Mouse (Mus musculus) limb, embryonic 11.5 days (tissue): ENCODE measurements around the gene Hoxa6. TPM values are rescaled to one million over a fixed set of nuclear protein-coding genes. Genes with fewer than 3 reads are reported as not detected.
A peak's percentile ranks its signal among the peaks of the same experiment; 100 is the strongest.

Experiments used
- ATAC-seq: fragments of 200-750 bp; cut with Nextera tagmentation; 2 replicates; pipeline ENCODE4 v1.8.0; 2017; ENCODE audit warnings: low read depth; ENCODE audit not compliant: insufficient number of reproducible peaks, low FRiP score, low TSS enrichment
- DNase-seq: peaks from one replicate; pipeline ENCODE4 v3.0.0-alpha.2; 2015; ENCODE audit warnings: low spot score
- H3K27ac ChIP-seq: fragments of 300-500 bp; sonication (generic); replicated peaks from 2 replicates; pipeline ENCODE4 v1.5.1; 2014; ENCODE audit warnings: low read depth, mild to moderate bottlenecking, low read length
- H3K27me3 ChIP-seq: fragments of 300-500 bp; sonication (generic); 2 replicates; pipeline ENCODE4 v1.6.1; 2014; ENCODE audit warnings: mild to moderate bottlenecking, low read length, mixed read lengths; ENCODE audit not compliant: control insufficient read depth, insufficient read depth
- H3K36me3 ChIP-seq: fragments of 300-500 bp; sonication (generic); 2 replicates; pipeline ENCODE4 v1.6.1; 2014; ENCODE audit warnings: mild to moderate bottlenecking, low read length, moderate library complexity, mixed read lengths; ENCODE audit not compliant: control insufficient read depth, insufficient read depth
- H3K4me1 ChIP-seq: fragments of 300-500 bp; sonication (generic); 2 replicates; pipeline ENCODE4 v1.6.1; 2014; ENCODE audit warnings: low read length, mixed read lengths; ENCODE audit not compliant: control insufficient read depth, insufficient read depth
- H3K4me2 ChIP-seq: fragments of 300-500 bp; sonication (generic); 2 replicates; pipeline ENCODE4 v1.6.1; 2014; ENCODE audit warnings: low read depth, mild to moderate bottlenecking, moderate library complexity; ENCODE audit not compliant: severe bottlenecking
- H3K4me3 ChIP-seq: fragments of 300-500 bp; sonication (generic); 2 replicates; pipeline ENCODE4 v1.5.1; 2014; ENCODE audit warnings: low read depth, low read length
- H3K9ac ChIP-seq: fragments of 300-500 bp; sonication (generic); 2 replicates; pipeline ENCODE4 v1.6.1; 2014; ENCODE audit warnings: mild to moderate bottlenecking, low read length
- H3K9me3 ChIP-seq: fragments of 300-500 bp; sonication (generic); 2 replicates; pipeline ENCODE4 v1.6.1; 2016; ENCODE audit warnings: low read length; ENCODE audit not compliant: control insufficient read depth
- WGBS: fragments of 180-500 bp; shearing (Covaris S2); extraction: QIAGEN DNeasy Blood & Tissue Kit; methylation state at CpG from one replicate; pipeline ENCODE4 v1.1.7; 2014; 5-methylcytosine and 5-hydroxymethylcytosine counted together
- polyA plus RNA-seq: library from polyadenylated mRNA; unstranded; fragments of >200 nt; fragmentation: Nextera tagmentation; extraction: Ambion mirVana; gene quantifications from 2 replicates; pipeline ENCODE4 v1.2.1, GENCODE M21; 2014

Gene Hoxa6
- polyA plus RNA-seq, 1 experiment from 2014 or later: 4.6 TPM

GRCm38 (mm10) chr6:52185222-52185621, 23.3 kb downstream of the Hoxa6 start:
- Histone ChIP-seq H3K4me3 (no peak overlapping the region), H3K4me2 (peak overlapping the region; percentile 36), H3K27ac (no peak overlapping the region), H3K9ac (no peak overlapping the region), H3K36me3 (no peaks in the 10 kb centered on the region), H3K4me1 (peaks cover 54% of the 10 kb centered on the region), H3K27me3 (peaks cover 19% of the 10 kb centered on the region), H3K9me3 (no peaks in the 10 kb centered on the region)
- DNase-seq (no peak), ATAC-seq (no peak)
- 2% methylated on average over 19 of the region's 19 CpGs for WGBS

GRCm38 (mm10) chr6:52184668-52185067, 23.9 kb downstream of the Hoxa6 start:
- Histone ChIP-seq H3K4me3 (no peak overlapping the region), H3K4me1 (peaks cover 60% of the 10 kb centered on the region), H3K9ac (no peak overlapping the region), H3K27ac (0 out of 2 replicates have a peak overlapping the region, but pooled peaks have one; percentile 30), H3K36me3 (no peaks in the 10 kb centered on the region), H3K27me3 (peaks cover 18% of the 10 kb centered on the region), H3K4me2 (peak overlapping the region; percentile 29; the same call in 1 of the 2 replicates), H3K9me3 (no peaks in the 10 kb centered on the region)
- ATAC-seq (no peak), DNase-seq (no peak)
- 15% methylated on average over 6 of the region's 6 CpGs for whole genome bisulfite sequencing

GRCm38 (mm10) chr6:52183311-52184080, 25.0 kb downstream of the Hoxa6 start:
- H3K9ac ChIP-seq: no peak overlapping the region
- peak overlapping the region; percentile 69 for H3K27ac ChIP-seq
- H3K9me3 ChIP-seq: no peaks in the 10 kb centered on the region
- no peak overlapping the region for H3K4me3 ChIP-seq
- 0 out of 2 replicates have a peak overlapping the region, but pooled peaks have one; percentile 4 for H3K4me2 ChIP-seq
- H3K4me1 ChIP-seq: peaks cover 65% of the 10 kb centered on the region
- 18% methylated on average over 10 of the region's 10 CpGs for WGBS
- peaks cover 15% of the 10 kb centered on the region for H3K27me3 ChIP-seq
- DNase-seq: no peak
- ATAC-seq: no peak
- H3K36me3 ChIP-seq: no peaks in the 10 kb centered on the region

DNA sequence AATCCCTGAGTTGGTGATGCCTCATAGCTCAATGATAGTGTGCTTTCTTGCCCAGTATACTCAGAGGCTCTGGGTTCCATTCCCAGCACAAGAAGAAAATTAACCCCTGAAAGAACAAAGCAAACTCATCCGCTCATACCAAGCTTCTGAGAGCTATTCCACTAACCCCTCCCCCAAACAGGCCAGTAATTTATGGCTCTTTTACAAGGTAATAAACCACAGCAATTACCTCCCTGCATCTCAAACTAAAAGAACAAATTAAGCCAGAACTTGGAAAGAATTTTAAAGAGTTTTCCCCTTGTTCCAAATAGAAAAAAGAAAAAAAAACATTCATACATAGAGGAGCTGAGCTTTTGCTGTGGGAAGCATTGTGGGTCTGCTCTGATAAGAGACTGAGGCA, 25.7 kb downstream of the Hoxa6 start:
- DNase-seq: no peak
- Histone ChIP-seq H3K4me3 (no peak overlapping the region), H3K27me3 (peaks cover 15% of the 10 kb centered on the region), H3K4me2 (no peak overlapping the region), H3K27ac (peak overlapping the region; percentile 69; the same call in 1 of the 2 replicates), H3K4me1 (peaks cover 68% of the 10 kb centered on the region), H3K36me3 (no peaks in the 10 kb centered on the region), H3K9ac (no peak overlapping the region), H3K9me3 (no peaks in the 10 kb centered on the region)
- ATAC-seq: no peak
- whole genome bisulfite sequencing: 15% methylated on average over 1 of the region's 1 CpGs

DNA sequence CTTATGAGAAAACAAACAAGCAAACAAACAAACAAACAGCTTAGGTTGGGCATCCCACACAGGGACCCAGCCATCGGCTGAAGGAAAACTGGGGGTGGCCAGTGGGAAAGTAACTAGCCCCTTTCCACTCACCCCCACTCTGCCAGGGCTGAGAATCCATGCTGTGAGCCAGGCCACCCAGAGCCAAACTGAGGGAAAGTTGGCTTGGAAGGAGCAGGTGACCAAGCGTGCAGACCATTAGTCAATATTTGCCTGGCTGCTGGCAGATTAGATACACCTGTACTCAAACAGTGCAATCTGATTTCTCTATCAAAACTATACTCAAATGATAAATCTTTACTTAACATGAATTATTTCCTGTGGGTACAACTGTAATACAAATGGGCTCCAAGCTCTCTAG, 26.5 kb downstream of the Hoxa6 start:
- DNase-seq: no peak
- Histone ChIP-seq H3K36me3 (no peaks in the 10 kb centered on the region), H3K9ac (no peak overlapping the region), H3K4me2 (no peak overlapping the region), H3K27me3 (peaks cover 14% of the 10 kb centered on the region), H3K9me3 (no peaks in the 10 kb centered on the region), H3K4me3 (no peak overlapping the region), H3K4me1 (peaks cover 73% of the 10 kb centered on the region), H3K27ac (no peak overlapping the region)
- no peak for ATAC-seq
- WGBS: 23% methylated on average over 2 of the region's 2 CpGs

- H3K9me3 ChIP-seq: no peaks in the 10 kb centered on the region
- no peak for ATAC-seq
- WGBS: 29% methylated on average over 3 of the region's 3 CpGs
- DNase-seq: no peak
- no peak overlapping the region for H3K4me2 ChIP-seq
- H3K27me3 ChIP-seq: peaks cover 12% of the 10 kb centered on the region
- no peak overlapping the region for H3K4me3 ChIP-seq
- peaks cover 78% of the 10 kb centered on the region for H3K4me1 ChIP-seq
- H3K9ac ChIP-seq: 0 out of 2 replicates have a peak overlapping the region, but pooled peaks have one; percentile 7
- H3K27ac ChIP-seq: 0 out of 2 replicates have a peak overlapping the region, but pooled peaks have one; percentile 8
- H3K36me3 ChIP-seq: no peaks in the 10 kb centered on the region
Measured at GRCm38 (mm10) chr6:52180726-52181125, 27.8 kb downstream of the Hoxa6 start.

DNA sequence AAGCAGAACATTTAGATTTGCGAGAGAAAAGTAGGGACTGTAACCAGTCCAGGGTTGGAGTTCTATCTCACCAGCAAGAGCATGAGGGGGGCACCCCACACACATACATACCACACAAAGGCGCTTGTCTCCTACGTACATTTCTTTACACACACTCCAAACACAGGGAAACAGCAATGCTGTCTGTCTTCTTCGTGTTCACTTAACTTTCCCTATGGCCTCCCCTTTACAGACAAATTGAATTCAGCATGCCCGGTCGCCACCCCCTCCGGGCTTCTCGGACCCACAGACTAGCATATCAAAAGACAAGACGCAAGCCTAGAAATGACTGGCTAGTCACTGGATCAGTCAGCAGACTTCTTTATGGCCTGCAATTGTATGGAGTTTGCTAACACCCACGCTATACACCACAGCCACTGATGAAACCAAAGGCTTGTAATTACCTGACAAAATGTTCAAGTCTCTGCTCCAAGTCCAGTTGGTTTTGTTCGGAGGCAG, 28.3 kb downstream of the Hoxa6 start:
- no peak overlapping the region for H3K9ac ChIP-seq

GRCm38 (mm10) chr6:52179690-52180089, 28.8 kb downstream of the Hoxa6 start:
- Histone ChIP-seq H3K9me3 (no peaks in the 10 kb centered on the region), H3K27ac (no peak overlapping the region; the same call in 1 of the 2 replicates), H3K9ac (no peak overlapping the region), H3K4me2 (peak overlapping the region; percentile 8; the same call in 1 of the 2 replicates), H3K4me3 (0 out of 2 replicates have a peak overlapping the region, but pooled peaks have one; percentile 5), H3K36me3 (no peaks in the 10 kb centered on the region), H3K4me1 (peaks cover 75% of the 10 kb centered on the region), H3K27me3 (peaks cover 11% of the 10 kb centered on the region)
- DNase-seq: peak; percentile 22
- 4% methylated on average over 10 of the region's 10 CpGs for WGBS
- ATAC-seq: no peak

More for the DNA sequence above, 28.3 kb downstream of the Hoxa6 start:
- Histone ChIP-seq H3K4me1 (peaks cover 78% of the 10 kb centered on the region), H3K9me3 (no peaks in the 10 kb centered on the region), H3K4me3 (0 out of 2 replicates have a peak overlapping the region, but pooled peaks have one; percentile 5), H3K4me2 (peak overlapping the region; percentile 8; the same call in 1 of the 2 replicates), H3K36me3 (no peaks in the 10 kb centered on the region), H3K27ac (peak overlapping the region; percentile 8; the same call in 1 of the 2 replicates), H3K27me3 (peaks cover 12% of the 10 kb centered on the region)
- DNase-seq: no peak
- no peak for ATAC-seq
- WGBS: 12% methylated on average over 11 of the region's 11 CpGs
